Mouse (Mus musculus) heart, postnatal 0 days (tissue): ENCODE results near the gene Eef1g. TPM values are rescaled to one million over a fixed set of nuclear protein-coding genes. Genes with fewer than 3 reads are reported as not detected.

Source experiments
- ATAC-seq: fragments of 200-750 bp; cut with Nextera tagmentation; 2 replicates; pipeline ENCODE4 v1.8.0; 2017; ENCODE audit warnings: low read depth, moderate number of reproducible peaks, moderate library complexity; ENCODE audit not compliant: insufficient read depth
- DNase-seq: peaks from one replicate; pipeline ENCODE4 v3.0.0-alpha.2; 2016; ENCODE audit warnings: low spot score
- H3K27ac ChIP-seq: fragments of 300-500 bp; sonication (generic); 2 replicates; pipeline ENCODE4 v1.5.1; 2014; ENCODE audit warnings: low read depth, mild to moderate bottlenecking
- H3K27me3 ChIP-seq: fragments of 300-500 bp; sonication (generic); 2 replicates; pipeline ENCODE4 v1.6.1; 2014; ENCODE audit warnings: low read length, mixed read lengths; ENCODE audit not compliant: control insufficient read depth, insufficient read depth
- H3K36me3 ChIP-seq: fragments of 300-500 bp; sonication (generic); replicated peaks from 2 replicates; pipeline ENCODE4 v1.6.1; 2014; ENCODE audit warnings: low read length, mixed read lengths; ENCODE audit not compliant: control insufficient read depth, insufficient read depth
- H3K4me1 ChIP-seq: fragments of 300-500 bp; sonication (generic); 2 replicates; pipeline ENCODE4 v1.6.1; 2014; ENCODE audit warnings: antibody characterized with exemption; ENCODE audit not compliant: control insufficient read depth, insufficient read depth
- H3K4me2 ChIP-seq: fragments of 300-500 bp; sonication (generic); 2 replicates; pipeline ENCODE4 v1.6.1; 2014; ENCODE audit warnings: low read depth, mild to moderate bottlenecking, low read length, moderate library complexity
- H3K4me3 ChIP-seq: fragments of 300-500 bp; sonication (generic); 2 replicates; pipeline ENCODE4 v1.5.1; 2014; ENCODE audit warnings: low read depth, low read length
- H3K9ac ChIP-seq: fragments of 300-500 bp; sonication (generic); replicated peaks from 2 replicates; pipeline ENCODE4 v1.6.1; 2014; ENCODE audit warnings: low read depth, low read length, mixed read lengths
- H3K9me3 ChIP-seq: fragments of 300-500 bp; sonication (generic); replicated peaks from 2 replicates; pipeline ENCODE4 v1.6.1; 2016; ENCODE audit warnings: low read length; ENCODE audit not compliant: control insufficient read depth
- CTCF ChIP-seq: IDR thresholded peaks from 2 replicates; pipeline ENCODE4 v1.5.1; 2016; ENCODE audit warnings: antibody characterized with exemption, control low read depth, low read depth
- EP300 ChIP-seq: IDR thresholded peaks from 2 replicates; pipeline ENCODE4 v1.6.1; 2016; ENCODE audit warnings: antibody characterized with exemption, low read depth
- WGBS: fragments of 180-500 bp; shearing (Covaris S2); extraction: QIAGEN DNeasy Blood & Tissue Kit; methylation state at CpG from one replicate; pipeline ENCODE4 v1.1.7; 2014; 5-methylcytosine and 5-hydroxymethylcytosine counted together
- polyA plus RNA-seq: library from polyadenylated mRNA; unstranded; fragments of >200 nt; fragmentation: Nextera tagmentation; extraction: Ambion mirVana; gene quantifications from 2 replicates; pipeline ENCODE4 v1.2.1, GENCODE M21; 2015
- total RNA-seq: library from RNA; depleted of rRNA; stranded (reverse); fragments of >200 nt; gene quantifications from 2 replicates; pipeline ENCODE4 v1.2.3, GENCODE M21; 2014; ENCODE audit warnings: low replicate concordance

Gene Eef1g
- total and polyA plus RNA-seq, 2 experiments from 2014 or later, result 173 to 439 TPM

DNA sequence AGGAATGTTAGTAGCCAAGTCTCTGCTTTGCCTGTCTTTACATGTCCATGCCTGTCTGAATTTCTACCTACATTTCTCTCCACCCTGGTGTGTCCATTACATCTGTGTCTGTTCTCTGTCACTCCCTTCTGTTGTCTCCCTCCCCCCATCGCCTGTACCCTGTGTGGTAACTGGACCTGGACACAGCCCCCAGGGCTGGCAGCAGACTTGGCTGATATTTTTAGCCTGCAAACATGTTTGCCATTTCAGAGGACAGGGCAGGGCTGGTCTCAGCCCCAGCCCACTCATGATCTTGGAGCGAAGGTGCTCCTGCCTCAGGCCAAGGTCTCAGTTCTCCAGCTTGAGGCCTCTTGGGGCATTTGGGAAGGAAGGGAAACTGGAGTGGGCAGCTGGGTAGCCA, 21.0 kb downstream of the Eef1g start:
- H3K4me1 ChIP-seq, result peaks cover 69% of the 10 kb centered on the region
- ATAC-seq (peak; percentile 34), DNase-seq (peak; percentile 78)
- no peak overlapping the region for H3K4me3 ChIP-seq
- H3K9me3 ChIP-seq, result no peaks in the 10 kb centered on the region
- peak overlapping the region; percentile 71; the same call in 1 of the 2 replicates for H3K4me2 ChIP-seq
- H3K27me3 ChIP-seq, result no peaks in the 10 kb centered on the region
- H3K9ac ChIP-seq, result peak overlapping the region; percentile 13; the same call in 1 of the 2 replicates
- 26% methylated on average over 2 of the region's 2 CpGs for WGBS
- TF ChIP-seq EP300, result no peak
- no peak for TF ChIP-seq CTCF
- H3K36me3 ChIP-seq, result no peaks in the 10 kb centered on the region
- peak overlapping the region; percentile 97 for H3K27ac ChIP-seq

DNA sequence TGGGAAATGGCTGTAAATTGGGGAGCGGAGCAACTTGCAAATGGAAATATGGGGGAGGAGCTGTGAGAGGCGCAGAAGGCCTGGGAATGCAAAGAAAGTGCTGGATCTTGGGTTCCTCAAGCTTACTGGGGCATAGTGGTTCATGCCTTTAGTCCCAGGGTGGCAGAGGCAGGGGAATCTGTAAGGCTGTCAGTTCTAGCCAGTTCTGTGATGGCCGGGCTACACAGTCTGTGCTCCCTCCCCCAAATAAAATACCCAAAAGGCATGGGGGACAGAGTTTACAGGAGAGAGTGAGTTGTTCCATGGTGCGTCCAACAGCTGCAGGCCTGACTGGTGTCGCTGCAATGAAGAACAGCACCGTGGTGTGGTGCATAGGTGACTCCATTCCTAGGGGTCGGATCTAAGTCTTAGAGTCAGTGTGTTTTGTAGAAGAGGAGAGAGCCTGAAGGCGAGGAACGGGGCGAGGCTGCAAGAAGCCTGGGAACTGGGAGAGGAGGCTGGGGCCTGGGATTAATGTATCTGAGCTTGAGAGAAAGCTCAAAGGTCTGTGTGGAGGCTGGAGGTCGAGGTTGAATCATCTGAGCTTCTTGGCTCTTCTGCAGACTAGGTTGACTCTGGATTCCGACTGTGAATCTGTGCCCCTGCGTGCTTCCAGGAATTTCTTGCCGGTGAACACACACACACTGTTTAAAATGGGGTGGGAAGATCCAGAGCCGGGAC, 21.7 kb downstream of the Eef1g start:
- Histone ChIP-seq H3K4me2 (peak overlapping the region; percentile 71), H3K4me3 (peak overlapping the region; percentile 75), H3K36me3 (no peaks in the 10 kb centered on the region), H3K27ac (peak overlapping the region; percentile 97), H3K27me3 (no peaks in the 10 kb centered on the region), H3K4me1 (peaks cover 69% of the 10 kb centered on the region), H3K9ac (peak overlapping the region; percentile 85), H3K9me3 (no peaks in the 10 kb centered on the region)
- DNase-seq, result no peak
- WGBS, result 26% methylated on average over 15 of the region's 15 CpGs
- TF ChIP-seq CTCF (no peak), EP300 (no peak)
- ATAC-seq, result no peak

DNA sequence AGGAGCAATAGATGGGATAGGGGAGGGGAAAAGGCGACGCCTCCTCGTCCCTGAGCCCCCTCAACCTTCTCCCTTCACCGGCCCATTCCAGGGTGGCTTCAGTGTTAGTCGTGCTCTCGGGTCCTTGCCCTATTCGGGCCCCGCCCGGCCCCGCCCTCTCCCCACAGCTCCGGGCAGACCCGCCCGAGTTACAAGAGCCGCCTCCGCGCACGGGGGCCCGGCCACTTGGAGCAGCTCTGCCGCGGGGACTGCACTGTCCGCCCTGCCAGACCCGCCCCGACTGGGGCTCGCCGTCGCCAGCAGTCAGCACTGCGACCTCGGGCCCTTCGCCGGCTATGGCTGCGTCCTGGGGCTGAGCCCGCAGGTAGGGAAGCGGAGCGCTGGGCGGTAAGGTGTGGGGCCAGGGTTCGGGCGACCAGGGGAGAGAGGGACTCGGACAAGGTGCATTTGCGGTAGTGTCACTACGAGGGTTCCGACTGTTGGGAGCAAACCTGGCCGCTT, 22.3 kb downstream of the Eef1g start, which contains the start of gene Ahnak:
Gene Ahnak, plus strand, starts transcription at position 219 of the 501 bp plus-strand sequence.
- peak; percentile 78 for DNase-seq
- H3K4me3 ChIP-seq, result peak within 1 kb of the TSS; percentile 75
- peak; percentile 15; the same call in 1 of the 2 replicates for TF ChIP-seq EP300
- TF ChIP-seq CTCF, result no peak
- peak; percentile 68 for ATAC-seq
- H3K9ac ChIP-seq, result peak within 1 kb of the TSS; percentile 85
- peak within 1 kb of the TSS; percentile 97 for H3K27ac ChIP-seq
- H3K36me3 ChIP-seq, result no peaks in the 10 kb centered on the region
- peaks cover 69% of the 10 kb centered on the region for H3K4me1 ChIP-seq
- no peaks in the 10 kb centered on the region for H3K27me3 ChIP-seq
- H3K9me3 ChIP-seq, result no peaks in the 10 kb centered on the region
- H3K4me2 ChIP-seq, result peak within 1 kb of the TSS; percentile 71
- under 1% methylated on average over 38 of the region's 42 CpGs for WGBS

DNA sequence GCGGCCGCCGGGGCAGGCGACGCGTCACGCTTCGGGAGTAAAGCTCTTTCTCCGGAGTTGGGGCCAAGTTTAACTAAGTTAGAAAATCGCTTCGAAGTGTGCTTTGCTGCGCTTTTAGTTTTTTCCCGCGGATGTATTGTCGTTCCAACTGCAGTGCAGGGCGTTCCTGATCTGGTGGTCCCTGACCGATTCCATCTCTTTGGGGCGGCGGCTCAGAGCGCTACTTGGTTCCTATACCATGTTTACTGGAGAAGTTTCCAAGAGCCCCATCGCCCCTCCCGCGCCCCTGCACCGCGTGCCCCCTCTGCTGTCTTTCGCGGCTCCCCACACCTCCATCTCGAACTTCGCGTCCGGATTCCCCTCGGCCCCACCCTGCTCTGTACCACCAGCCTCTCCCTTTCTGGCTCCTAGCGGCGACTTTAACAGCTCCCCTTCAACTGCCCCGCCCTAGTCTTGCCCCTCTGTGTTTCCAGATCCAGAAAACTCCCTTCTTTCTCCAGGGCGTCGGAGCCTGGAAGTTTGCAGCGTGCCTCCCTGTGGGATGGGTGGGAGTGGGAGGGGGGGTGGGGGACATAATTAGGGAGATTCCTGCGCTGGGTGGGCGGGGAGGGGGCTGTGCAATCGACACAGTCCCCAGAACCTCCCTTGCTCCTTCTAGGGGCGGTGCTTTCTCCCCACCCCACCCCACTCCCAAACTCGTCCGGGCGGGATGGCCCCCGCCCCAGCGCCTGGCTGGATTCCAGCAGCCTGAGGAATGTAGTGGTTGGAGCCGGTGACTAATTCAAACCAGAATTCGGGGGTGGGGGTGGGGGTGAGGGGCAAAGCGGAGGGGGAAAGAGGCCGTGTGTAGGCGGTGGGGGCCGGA, 23.0 kb downstream of the Eef1g start:
- TF ChIP-seq EP300, result no peak
- TF ChIP-seq CTCF, result peak; percentile 28
- Histone ChIP-seq H3K27ac (peak overlapping the region; percentile 97), H3K4me1 (peaks cover 69% of the 10 kb centered on the region), H3K4me3 (peak overlapping the region; percentile 75), H3K9ac (peak overlapping the region; percentile 85), H3K36me3 (no peaks in the 10 kb centered on the region), H3K27me3 (no peaks in the 10 kb centered on the region), H3K9me3 (no peaks in the 10 kb centered on the region), H3K4me2 (peak overlapping the region; percentile 71)
- 1% methylated on average over 53 of the region's 53 CpGs for WGBS
- DNase-seq (peak; percentile 87), ATAC-seq (peak; percentile 73)

DNA sequence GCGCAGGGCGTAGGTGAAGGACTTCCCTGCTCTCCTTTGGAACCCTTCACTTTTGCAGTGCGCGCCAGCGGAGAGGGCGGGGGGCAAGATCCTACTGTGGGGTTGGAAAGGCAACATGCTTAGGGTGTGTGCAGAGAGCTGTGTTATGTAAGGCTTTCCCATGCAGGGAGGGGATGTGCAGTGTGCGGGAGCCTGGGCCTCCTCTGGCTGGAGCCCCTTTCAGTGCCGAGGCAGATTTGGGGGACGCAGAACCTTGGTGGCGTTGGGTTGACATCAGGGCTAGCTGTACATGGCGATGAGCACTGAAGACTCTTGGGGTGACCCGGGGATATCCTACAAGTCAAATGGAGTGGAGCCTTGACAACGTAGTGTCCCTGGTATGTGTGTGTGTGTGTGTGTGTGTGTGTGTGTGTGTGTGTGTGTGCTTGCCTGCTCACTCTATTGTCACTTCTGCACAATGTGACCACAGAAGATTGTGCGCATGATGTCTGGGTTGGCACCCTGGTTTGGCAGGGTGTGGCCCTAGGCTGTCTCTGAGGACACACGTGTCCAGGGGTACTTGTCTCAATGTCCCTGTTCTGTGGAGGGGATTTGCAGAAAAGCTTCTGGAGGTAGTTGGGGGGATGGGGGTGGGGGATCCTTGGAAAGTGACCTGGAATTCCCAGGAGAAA, 23.7 kb downstream of the Eef1g start:
- Histone ChIP-seq H3K4me2 (peak overlapping the region; percentile 71), H3K4me3 (peak overlapping the region; percentile 75), H3K4me1 (peaks cover 69% of the 10 kb centered on the region), H3K9me3 (no peaks in the 10 kb centered on the region), H3K27me3 (no peaks in the 10 kb centered on the region), H3K27ac (peak overlapping the region; percentile 97), H3K36me3 (no peaks in the 10 kb centered on the region), H3K9ac (peak overlapping the region; percentile 85)
- ATAC-seq (peak; percentile 21), DNase-seq (peak; percentile 7)
- no peak for TF ChIP-seq EP300
- no peak for TF ChIP-seq CTCF
- WGBS, result 5% methylated on average over 15 of the region's 15 CpGs
